Mouse (Mus musculus) left cerebral cortex, postnatal 4 days (tissue): Measurements from ENCODE around the gene Anapc4. TPM values are rescaled to one million over a fixed set of nuclear protein-coding genes. Genes with fewer than 3 reads are reported as not detected.

Experiments used
- DNase-seq: peaks from one replicate; pipeline ENCODE4 v3.0.0-alpha.2; 2022
- intact Hi-C: fragments of 180-260 bp; cut with DNase I; formaldehyde crosslinking; loops from one replicate; pipeline ENCODE4 v1.15.1; 2025
- total RNA-seq, 2 experiments: library from RNA; stranded (reverse); gene quantifications; 2 replicates each; pipeline ENCODE4 v1.2.3; 2021

The Anapc4 gene
- total RNA-seq, 2 experiments from 2014 or later = 91.9 to 109 TPM

DNA sequence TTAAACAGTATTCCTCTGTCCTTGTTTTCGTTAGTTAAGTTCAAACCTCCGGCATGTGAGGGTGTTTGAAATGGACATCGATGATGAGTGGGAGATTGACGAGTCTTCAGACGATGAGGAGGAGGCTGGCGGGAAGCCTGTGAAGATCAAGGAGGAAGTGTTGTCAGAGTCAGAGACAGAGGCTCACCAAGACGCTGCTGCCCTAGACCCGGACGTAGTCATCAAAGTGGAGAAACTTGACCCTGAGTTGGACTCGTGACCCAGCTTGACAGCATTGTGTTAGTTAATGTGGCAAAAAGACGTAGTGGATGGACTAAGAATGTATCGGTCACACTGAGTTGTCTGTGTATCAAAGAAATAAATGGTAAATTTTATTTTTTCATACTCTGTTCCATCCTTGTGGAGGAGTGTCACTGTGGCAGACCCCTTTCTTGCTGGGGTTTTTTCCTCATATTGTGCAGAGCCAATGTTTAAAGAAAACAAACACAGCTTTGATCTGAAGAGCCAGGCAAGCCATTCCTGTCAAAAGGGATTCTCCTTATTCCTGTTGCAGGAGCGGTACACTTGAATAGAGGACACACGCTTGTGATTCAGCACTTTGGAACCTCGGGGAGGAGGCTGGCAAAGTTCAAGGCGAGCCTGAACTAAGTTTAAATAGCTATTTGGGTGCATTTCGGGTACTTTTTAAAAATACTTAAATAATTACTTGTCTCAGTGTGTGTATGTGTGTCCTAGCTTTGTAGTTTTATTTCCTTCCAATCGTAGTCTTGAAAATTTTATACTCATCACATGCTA, 32.7 kb downstream of the Anapc4 start:
- intact Hi-C loops = no loop called here
- no peak for DNase-seq

DNA sequence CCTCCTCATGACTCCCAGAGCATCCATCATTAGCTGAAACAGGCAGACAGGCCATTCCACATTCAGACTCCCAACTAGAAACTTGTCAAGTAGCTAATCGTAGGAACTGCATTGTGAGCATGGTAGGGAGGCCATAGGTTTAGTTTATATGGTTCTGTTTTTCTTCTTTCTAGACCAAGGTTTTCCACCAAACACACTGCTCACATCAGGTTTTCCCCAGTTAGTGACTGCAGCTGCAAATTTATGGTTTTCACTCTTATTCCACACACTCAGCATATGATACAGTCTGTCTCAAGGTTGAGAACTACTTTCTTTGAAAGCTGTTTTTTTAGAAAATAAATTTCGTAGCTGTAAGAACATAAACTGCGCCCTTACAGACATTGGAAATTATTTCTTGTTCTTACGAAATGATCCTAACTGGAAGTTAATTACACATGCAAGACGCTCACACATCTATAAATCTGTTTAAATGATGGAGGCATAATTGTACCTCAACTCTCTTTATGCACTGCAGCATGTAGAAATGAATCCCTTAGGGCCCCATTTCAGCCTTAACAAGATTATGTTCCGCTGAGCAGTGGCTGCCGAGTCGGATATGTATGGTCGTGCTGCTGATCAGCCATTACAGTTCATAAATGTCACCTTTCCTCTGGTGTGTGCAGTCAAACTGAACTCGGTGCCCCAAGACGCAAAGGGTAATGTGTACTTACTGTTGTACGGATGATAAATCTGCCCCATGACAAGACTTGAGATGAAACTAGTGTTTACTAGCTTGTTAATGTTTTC, 35.3 kb downstream of the Anapc4 start:
- intact Hi-C loops = no loop called here
- DNase-seq = no peak

DNA sequence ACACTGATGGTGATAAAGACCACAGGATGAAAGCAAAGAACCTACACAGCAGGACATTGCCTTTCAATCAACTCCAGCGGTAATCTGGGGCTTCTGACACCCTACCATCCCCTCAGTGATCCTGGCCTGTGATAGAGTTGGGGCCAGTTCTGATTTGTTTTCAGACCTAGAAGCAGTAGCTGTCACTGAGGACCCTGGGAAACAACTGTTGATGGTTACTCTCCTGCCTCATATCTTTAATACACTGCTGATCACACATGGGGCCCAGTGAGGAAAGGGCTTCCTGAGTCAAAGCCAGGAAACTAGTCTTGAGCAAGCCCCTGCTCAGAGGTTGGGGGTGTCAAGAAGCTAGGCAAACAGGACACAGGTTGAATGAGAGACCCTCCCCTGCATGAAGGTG, 37.6 kb downstream of the Anapc4 start:
- intact Hi-C loops = no loop called here
- DNase-seq = no peak

DNA sequence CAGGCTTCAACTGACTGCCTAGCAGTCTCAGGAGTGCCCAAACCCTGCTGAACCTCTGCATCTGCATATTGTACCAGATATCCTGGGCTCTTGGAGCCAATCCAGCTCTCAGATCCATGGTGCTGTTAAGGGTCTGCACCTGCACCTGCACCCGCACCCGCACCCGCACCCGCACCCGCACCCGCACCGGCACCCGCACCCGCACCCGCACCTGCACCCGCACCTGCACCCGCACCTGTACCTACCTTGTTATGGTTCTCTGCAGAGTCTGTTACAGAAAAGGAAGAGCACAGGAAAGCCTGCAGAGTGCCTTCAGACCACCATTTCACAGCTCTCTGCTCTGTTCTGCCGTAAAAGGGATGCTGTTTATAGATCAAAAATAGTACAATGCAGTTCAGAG, 38.2 kb downstream of the Anapc4 start:
- no peak for DNase-seq

DNA sequence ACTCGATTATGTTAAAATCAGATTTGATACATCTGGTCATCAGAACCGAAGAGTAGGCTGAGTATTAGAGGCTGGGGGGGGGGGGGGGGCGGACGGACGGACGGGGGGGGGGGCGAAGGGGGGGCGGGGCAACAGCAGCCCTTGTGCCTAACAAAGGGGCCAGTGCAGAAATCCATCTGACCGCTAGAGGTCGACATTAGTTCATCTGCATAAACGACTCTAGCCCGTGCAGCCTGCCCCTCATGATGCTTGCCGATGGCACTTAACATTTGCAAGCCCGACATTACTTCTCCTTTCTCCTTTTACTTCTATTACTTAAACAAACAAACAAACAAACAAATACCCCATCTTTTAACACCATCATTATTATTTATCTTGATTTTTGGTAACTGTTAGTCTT, 45.0 kb downstream of the Anapc4 start:
- intact Hi-C loops = loop anchor here (5.0 kb wide), 1 partner anchor 243 kb away; no protein-coding TSS in a partner anchor
- DNase-seq = peak; percentile 77

More for the DNA sequence above, 38.2 kb downstream of the Anapc4 start:
- intact Hi-C loops = no loop called here

DNA sequence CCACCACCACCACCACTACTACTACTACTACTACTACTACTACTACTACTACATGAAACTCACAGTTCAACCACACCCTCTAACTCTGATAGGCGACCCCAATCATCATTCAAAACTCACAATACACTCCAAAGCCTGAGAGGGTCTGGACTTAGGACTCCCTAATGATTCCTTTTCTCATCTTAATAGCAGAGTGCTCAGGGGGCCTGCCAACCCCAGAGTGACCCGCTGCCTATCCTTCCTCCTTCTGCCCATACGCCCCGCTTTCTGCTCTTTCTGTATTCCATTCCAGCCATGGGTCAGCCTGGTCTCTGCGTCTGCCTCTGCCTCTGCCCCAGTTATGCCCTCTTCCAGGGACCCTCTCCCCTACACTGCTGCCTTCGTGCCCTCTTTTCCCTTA, 46.1 kb downstream of the Anapc4 start:
- intact Hi-C loops = loop anchor here (5.0 kb wide), 1 partner anchor 242 kb away; no protein-coding TSS in a partner anchor

DNA sequence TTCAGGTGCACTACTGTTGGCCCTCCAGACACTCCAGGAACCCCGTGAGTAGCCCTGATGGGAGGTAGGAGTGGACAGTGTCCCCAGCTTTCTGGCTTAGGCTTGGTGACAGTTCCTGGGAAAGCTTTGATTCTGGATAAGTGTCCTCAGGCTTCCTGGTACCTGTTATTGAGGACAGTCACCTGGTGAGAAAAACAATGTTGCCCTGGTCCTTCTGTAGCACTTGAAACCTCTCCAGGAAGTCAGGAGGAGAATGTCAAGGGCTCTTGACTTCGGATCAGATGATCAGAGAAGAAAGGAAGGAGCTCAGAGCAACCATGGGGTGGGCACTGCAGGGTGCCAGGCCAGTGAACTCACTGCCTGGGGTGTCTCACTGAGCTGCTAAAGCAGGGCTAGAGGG, 48.6 kb downstream of the Anapc4 start:
- intact Hi-C loops = no loop called here
- no peak for DNase-seq

More for the DNA sequence above, 46.1 kb downstream of the Anapc4 start:
- no peak for DNase-seq

DNA sequence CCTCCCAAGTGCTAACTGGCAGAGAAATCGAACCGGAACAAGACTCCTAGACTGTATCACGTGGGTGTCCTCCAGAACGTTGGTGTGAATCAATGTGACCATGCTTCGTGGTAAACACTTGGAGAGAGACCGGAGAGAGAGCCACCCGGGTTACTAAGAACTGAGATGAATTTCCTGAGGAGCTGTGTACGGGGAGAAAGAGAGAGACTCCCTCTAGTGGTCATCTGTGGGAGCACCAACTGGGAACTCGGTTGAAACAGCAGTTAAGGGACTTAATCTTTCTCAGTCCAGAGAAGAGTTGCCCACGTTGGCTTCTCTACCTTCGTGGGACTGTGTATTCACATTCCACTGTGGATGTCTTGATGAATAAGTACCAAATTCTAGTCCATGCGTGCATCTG, 53.3 kb downstream of the Anapc4 start:
- peak; percentile 46 for DNase-seq
- intact Hi-C loops = no loop called here

DNA sequence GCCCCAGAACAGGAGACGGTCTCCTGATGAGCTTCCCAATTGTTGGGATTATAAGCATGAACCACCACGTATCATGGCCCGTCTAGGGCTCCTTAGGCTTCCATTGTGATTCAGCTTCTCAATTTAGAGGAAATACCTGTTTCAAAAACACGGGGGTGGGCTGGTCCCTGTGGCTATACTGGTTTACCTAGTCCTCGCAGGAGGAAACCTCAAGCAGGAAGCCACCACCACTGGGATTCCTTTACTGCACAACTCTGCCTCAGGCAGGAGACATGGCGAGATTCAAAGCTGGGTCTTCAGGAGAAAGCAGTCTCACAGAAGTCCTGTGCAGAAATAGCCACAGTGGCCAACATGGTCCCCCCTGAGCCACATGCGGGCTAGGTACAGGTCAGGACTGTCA, 56.1 kb downstream of the Anapc4 start:
- DNase-seq = no peak
- intact Hi-C loops = no loop called here

DNA sequence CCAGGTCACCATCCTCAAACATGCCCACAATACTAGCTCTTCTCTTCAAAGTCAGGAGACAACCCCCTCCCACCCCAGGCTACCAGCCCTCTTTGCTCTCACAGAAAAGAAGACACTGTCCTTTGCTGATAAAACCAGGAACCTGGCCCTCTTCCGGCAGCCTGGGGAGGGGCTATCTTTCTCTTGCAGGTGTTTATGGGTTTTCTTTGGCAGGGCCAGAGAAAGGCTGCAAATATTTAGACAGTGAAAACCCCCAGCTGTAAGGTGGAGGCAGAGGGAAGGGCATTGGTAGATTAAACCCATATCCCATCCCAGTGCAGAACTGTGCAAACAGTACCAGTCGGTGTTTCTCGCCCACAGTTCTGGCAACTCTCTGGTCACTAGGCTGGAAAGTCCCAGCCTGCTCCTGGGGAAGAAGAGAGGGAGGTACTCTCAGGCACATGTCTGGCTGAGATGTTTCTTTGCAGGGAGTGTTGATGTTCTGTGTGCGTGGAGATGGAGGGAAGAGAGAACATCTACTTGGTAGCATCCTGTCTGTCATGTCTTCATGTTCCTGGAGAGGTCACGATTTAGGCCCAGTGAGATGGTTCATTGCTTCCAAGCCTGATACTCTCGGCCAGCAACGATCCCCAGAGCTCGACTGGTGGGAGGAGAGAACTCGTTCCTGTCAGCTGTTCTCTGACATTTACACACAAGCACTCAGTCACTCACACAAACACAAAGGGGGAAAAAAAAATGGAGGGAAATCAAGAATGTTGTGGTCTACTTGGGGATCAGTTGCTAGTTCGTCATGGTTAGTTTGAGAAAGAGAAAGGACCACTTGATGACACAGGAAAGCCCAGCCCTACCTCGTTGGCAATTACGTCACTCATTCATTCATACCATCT, 58.4 kb downstream of the Anapc4 start:
- no peak for DNase-seq
- intact Hi-C loops = no loop called here

DNA sequence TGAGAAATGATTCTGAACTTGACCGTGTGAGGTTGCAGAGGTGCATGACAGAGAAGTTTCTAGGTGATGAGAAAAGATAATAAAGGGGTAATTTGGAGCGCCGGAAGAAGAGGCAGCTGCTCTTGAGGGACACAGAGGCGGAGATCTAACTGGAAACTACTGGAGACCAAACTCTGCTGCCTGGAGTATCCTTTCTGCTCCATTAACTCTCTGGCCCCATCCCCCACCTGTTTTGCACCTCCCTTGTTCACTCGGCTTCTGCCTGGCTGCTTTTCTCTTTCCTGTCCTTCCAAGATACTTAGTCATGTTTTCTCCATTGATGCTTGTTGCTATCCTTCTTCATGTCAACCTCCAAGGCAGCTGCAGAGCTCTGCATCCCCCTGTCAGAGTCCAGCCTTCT, 60.1 kb downstream of the Anapc4 start:
- intact Hi-C loops = no loop called here
- DNase-seq = no peak

DNA sequence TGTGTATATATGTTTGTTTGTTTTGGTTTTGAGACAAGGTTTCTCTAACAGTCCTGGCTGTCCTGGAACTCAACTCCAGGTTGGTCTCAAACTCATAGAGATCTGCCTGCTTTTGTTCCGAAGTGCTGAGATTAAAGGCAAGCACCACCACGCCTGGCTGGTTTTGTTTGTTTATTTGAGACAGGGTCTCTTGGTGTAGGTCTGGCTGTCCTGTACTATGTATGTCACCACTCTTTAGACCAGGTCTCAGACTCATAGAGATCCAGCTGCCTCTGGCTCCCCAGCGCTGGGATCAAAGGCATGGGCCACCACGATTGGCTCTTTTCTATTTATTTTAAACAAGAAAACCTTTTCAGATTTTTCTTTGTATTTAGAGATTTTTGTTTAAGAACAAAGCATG, 70.4 kb downstream of the Anapc4 start:
- no peak for DNase-seq

DNA sequence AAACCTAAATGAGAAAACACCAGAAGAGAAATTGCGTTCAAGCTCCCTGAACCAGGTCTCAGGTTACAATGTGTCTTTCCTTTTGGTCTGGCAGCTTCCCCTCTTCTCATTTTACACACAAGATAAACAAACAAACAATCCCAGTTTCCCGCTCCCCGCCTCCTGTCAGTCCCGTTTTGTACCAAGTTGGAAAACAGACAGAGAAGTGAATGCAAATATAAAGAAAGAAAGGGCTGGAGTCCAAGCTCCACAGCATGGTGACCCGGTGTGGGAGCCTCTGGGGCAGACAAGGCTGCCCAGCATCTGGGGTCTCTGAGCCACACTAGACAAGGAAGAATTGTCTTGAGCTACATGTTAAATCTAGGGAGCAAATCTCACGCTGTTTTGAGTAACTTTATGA, 70.9 kb downstream of the Anapc4 start:
- intact Hi-C loops = no loop called here

More for the DNA sequence above, 70.4 kb downstream of the Anapc4 start:
- intact Hi-C loops = no loop called here

DNA sequence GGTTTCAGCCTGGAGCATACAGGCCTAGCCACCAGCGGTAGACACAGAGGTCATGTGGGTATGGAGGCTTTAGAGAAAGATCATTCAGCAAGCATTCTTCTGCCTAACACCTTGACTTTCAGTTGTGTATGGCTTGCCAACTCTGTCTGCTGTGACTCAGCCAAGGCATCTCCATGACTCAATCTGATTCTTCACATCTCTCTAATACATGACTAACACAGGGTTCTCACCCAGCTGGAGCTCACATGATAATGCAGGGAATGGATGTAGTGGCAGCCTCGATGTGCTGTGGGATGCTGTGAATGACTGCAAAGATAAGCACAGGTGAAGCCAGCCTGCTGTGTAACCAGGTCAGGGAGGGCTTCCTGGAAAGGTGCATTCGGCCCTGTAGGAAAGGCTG, 74.4 kb downstream of the Anapc4 start:
- intact Hi-C loops = no loop called here
- DNase-seq = no peak

More for the DNA sequence above, 70.9 kb downstream of the Anapc4 start:
- DNase-seq = peak; percentile 12

DNA sequence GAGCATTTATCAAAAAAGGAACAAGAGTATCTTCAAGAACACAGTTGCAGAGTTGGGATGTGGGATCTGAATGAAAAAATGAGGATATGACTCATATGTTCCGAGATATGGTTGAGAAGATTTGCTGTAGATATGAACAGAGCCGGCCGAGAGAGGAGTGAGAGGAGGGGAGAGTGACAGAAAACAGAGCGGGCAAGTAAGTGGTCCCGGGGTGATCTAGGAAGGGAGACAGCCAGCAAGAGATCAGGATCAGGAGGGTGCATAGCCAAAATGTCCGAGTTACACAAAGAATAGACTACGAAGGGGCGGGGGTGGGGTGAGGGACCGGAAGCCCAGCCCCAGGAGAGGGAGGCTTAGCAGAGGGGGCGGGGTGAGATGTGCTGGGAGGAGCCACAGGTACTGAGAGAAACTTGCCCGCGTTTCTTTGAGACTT, 76.4 kb downstream of the Anapc4 start:
- DNase-seq = no peak
- intact Hi-C loops = no loop called here

DNA sequence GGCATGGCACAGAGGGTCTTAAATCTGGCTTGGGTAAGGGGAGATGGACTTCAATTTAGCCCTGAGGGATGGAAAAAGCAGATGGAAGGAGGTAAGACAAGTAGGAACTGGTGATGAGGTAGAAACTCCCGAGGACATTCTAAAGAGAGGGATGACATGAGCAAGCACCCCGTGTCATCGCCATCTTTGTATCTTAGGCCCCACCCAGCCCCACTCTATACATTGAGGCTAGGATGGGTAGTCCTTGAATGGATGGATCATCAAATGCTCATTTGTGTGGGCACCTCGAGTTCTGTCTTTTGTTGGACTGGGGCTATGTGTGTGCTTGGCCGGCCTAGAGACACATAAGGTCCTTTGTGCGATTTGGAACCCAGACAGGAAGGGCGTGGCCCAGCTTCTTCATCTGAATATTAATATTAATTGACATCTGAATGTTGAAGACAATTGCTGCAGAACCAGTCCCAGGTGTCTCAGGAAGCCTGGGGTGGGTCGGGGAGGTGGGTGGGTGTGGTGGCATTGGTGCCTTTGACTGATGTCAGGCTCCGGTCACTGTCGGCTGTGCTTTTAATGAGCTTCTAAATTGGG, 77.6 kb downstream of the Anapc4 start:
- no peak for DNase-seq
- intact Hi-C loops = no loop called here

DNA sequence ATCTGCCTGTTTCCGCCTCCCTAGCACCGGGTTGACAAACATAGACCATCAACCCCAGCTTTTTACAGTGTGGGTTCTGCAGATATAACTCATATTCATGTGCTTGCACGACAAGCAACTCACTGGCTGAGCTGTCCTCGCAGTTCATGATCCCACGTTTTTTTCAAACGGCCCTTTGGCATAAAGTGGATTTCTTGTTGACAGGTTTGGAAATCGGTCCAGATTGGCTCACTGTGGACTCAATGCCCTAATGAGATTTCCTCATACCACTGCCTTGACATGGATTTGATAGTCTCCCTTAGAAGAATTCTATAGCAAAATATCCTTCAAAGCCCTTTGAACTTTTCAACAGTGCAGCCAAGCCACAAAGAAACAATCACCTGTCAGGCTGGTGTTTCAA, 79.9 kb downstream of the Anapc4 start:
- intact Hi-C loops = no loop called here

DNA sequence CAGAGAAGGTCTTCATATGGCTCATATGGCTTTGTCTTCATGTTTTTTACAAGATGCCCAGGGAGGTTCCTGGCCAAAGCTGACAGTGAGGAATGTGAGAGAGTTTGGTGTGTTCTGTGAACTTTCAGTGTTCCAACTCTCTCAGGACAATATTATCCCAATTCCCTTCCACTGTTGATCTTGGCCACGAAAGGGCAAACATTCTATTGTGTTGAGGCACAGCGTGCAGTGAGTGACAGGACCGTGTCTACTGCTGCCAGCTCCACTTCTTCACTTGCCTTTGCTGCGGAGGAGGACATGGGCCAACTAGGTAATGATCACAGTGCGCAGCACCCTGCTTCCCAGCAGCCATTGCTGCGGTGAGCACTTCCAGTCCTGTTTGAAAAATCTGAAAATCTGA, 82.4 kb downstream of the Anapc4 start:
- DNase-seq = no peak
- intact Hi-C loops = no loop called here

More for the DNA sequence above, 79.9 kb downstream of the Anapc4 start:
- DNase-seq = no peak
